Mouse (Mus musculus): ENCODE data around the gene Uchl4. TPM values are rescaled to one million over a fixed set of nuclear protein-coding genes. Genes with fewer than 3 reads are reported as not detected.

Uchl4 gene
- polyA plus RNA-seq (2012; fragmentation: generic; extraction: Trizol): under 1 TPM; 0.04 to 0.12 TPM

GRCm38 (mm10) chr9:64234768-64235435, at the start of gene Uchl4:
TSS of gene Uchl4 (plus strand) at chr9:64235201.

GRCm38 (mm10) chr9:64253021-64253904, 18.3 kb downstream of the Uchl4 start, which contains the start of gene Map2k1:
TSS of gene Map2k1 (minus strand) at chr9:64253631.

DNA sequence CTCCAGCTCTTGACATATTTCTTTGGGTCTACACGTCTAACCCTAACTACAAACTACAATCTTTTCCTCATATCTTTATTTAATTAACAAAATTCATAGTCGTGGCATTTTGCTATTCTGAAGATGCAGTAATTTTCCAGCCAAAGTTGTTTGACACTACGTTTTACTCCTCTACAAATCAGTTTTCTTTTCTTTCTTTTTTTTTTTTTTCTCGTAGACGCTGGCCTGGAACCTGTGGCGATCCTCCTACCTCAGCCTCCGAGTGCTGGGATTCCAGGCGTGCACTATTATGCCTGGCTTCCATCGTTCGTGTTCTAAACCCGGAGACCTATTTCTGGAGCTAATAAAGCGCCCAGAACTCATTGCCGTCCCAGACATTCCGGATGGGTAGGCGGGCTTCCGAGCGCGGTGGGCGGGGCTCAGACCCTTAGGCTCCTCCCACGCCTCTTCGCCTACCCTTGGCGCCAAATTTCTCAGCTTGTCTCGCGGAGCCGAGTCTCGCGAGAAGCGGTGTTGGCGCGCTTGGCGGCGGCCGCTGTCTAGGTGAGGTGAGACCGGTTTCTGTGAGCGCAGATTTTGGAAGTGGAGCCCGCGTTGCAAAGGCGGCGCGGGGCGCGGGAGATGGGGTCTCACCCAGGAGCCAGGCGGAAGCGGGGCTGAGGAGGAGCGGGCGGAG, 46.2 kb downstream of the Uchl4 start, which contains the start of gene Tipin:
Tipin (plus strand) TSS at position 477 of the 676 bp plus-strand sequence.

Other genes starting within 250 kb of the Uchl4 start
- 10 to 100 TPM in 1 of 2 experiments, 1 to 10 TPM in 1; 4.7 to 14.4 TPM for gene Smad6, start 213.1 kb upstream of the Uchl4 start, polyA plus RNA-seq (2012; fragmentation: generic; extraction: Trizol)
- gene Lctl, start 118.1 kb upstream of the Uchl4 start, polyA plus RNA-seq (2012; fragmentation: generic; extraction: Trizol): 1 to 10 TPM in 1 of 2 experiments, under 1 TPM in 1; 0.14 to 8.1 TPM
- 10 to 100 TPM in 1 of 2 experiments, 1 to 10 TPM in 1; 2.0 to 13.5 TPM for gene Zwilch, start 62.1 kb upstream of the Uchl4 start, polyA plus RNA-seq (2012; fragmentation: generic; extraction: Trizol)
- gene Rpl4, start 61.8 kb upstream of the Uchl4 start, polyA plus RNA-seq (2012; fragmentation: generic; extraction: Trizol): 1,000 to 10,000 TPM in 1 of 2 experiments, 100 to 1,000 TPM in 1; 398 to 1,055 TPM
- gene Snapc5, start 55.9 kb upstream of the Uchl4 start, polyA plus RNA-seq (2012; fragmentation: generic; extraction: Trizol): 10 to 100 TPM in 1 of 2 experiments, 1 to 10 TPM in 1; 2.5 to 25.0 TPM
- 10 to 100 TPM in 1 of 2 experiments, 1 to 10 TPM in 1; 6.1 to 24.1 TPM for gene Map2k1, start 18.4 kb downstream of the Uchl4 start, polyA plus RNA-seq (2012; fragmentation: generic; extraction: Trizol)
- gene Tipin, start 46.4 kb downstream of the Uchl4 start, polyA plus RNA-seq (2012; fragmentation: generic; extraction: Trizol): 10 to 100 TPM; 15.1 to 17.7 TPM
- gene Dis3l, start 106.1 kb downstream of the Uchl4 start, polyA plus RNA-seq (2012; fragmentation: generic; extraction: Trizol): 10 to 100 TPM in 1 of 2 experiments, 1 to 10 TPM in 1; 4.3 to 13.5 TPM
- gene Megf11, start 150.4 kb downstream of the Uchl4 start, polyA plus RNA-seq (2012; fragmentation: generic; extraction: Trizol): under 1 TPM; 0.02 to 0.15 TPM

All from C3H10T1/2 (cell line).